Mouse (Mus musculus): ENCODE results near the gene Obscn.

Gene Obscn

DNA sequence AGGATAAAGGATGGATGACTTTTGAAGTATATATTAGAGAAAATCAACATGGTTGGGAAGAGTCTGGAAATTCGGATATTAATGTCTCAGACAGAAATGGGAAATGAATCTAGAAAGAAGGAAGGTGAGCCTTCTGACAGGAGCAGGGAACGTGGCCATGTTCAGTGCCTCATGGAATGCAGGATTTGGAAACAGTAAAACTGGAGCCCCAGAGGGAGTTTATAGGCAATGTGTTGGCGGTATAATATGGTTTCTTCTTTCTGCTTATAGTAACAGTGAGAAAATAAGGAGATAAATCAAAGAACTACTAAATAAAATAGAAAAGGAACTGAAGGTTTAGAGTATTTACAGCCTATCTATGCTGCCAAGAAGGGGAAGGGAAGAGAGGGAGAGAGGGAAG lies 78.2 kb downstream of the Obscn start:
- CTCF ChIA-PET: no interaction called here

- CTCF ChIA-PET: no interaction called here
Measured at GRCm38 (mm10) chr11:59051031-59051430, 85.2 kb downstream of the Obscn start.

DNA sequence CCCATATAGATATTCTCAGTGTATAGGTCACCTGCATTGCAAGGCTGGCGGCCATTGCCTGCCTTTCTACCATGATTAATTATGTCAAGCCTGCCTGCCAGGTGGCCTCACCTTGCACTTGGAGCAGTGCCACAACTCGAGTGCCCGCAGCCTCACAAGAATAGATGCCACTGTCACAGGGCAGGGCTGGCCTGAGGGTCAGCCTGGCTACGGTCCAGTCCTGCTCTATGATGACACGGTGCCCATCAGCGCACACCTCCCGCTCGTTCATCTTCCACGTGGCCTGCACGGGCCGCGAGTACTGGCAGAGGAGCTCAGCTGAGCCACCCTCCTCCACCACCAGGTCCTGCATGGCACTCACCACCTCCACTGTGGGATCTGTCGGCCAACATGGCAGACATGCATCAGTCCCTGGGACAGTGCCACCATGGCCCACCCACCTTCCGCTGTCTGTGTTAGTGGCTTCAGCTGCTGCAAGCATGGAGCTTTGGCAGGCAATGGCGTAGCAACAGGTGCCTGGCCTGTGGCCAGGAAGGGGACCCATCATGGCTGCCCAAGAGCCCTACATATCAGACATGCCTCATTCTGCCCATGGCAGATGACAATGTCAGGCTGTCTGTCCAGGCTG lies 91.4 kb downstream of the Obscn start:
- CTCF ChIA-PET: no interaction called here

DNA sequence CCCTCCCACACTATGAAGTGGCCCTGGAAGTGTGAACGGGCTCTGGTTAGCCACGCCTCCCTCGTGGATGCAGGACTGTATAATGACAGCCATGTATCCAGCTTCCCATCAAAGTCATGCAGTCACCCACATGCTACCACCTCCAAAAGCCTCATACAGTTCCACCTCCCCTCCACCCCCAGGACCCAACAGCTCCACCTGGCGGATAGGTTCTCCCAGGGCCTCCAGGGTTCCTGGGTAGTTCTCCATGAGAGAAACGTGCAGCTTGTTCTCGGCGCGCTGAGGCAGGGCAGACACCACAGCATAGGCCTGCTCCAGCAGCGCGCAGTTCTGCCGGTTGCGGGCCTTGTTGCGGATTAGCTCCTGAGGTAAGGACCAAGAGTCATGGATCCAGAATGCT lies 107.2 kb downstream of the Obscn start:
- CTCF ChIA-PET: no interaction called here

- CTCF ChIA-PET: no interaction called here
Measured at GRCm38 (mm10) chr11:59026411-59026810, 109.8 kb downstream of the Obscn start.

- CTCF ChIA-PET: no interaction called here
Measured at GRCm38 (mm10) chr11:59015052-59015451, 121.2 kb downstream of the Obscn start.

DNA sequence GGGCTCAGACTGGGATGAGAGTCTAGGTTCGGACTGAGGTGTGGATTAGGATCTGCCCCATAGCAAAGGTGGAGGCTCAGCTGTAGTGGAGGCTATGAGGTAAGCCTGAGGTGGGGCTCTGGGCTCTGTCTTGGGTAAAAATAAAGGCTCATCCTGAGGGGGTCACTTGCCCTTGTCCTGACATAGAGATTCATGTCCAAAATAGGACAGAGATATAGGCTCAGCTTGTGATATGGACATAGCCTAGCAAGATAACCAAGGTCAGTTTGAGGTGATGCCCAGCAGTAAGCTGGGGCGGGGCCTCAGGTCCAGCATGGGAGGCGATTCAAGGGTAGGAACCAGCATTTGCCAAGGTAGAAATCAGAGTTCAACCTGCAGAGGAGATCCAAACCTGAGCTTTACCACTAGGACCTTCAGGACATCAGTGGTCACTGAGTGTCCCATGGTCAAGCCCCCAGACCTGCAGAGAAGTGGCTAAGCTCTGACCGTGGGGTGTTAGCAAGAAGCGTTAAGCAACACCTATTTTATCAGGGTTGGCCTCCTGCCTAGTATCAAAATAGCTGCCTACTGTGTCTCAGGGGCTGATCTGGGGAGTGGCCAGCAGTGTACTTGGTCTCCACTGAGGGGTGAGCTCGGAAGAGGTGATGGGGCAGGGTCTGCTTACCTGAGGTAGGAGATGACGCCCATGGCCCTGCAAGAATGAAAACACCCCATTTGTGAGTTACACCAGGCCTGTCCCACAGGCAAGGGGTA lies 133.7 kb downstream of the Obscn start:
- CTCF ChIA-PET: no interaction called here

- CTCF ChIA-PET: no interaction called here
Measured at GRCm38 (mm10) chr11:59000635-59001034, 135.6 kb downstream of the Obscn start.

DNA sequence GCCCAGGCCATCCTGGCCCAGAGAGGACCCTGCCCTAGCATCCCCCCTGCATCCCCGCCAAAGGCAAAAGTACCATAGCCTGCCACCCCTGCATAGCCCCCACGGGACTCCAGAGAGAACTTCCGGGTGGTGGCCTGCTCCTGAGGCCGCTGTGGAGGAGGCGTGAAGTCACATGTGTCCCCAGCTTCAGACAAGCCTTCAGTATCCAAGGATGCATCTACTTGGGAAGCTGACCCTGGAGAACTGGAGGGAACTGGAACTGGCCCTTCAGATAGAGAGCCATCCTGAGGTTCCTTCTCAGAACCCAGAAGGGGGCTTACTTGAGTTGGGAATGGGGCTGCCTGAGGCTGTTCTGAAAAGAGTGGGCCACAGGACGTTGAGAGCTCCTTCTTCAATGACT lies 136.4 kb downstream of the Obscn start:
- CTCF ChIA-PET: no interaction called here

- CTCF ChIA-PET: no interaction called here
Measured at GRCm38 (mm10) chr11:58999158-58999557, 137.0 kb downstream of the Obscn start.

GRCm38 (mm10) chr11:58997541-58997940 lies 138.7 kb downstream of the Obscn start:
- CTCF ChIA-PET: no interaction called here

GRCm38 (mm10) chr11:58995807-58996370 lies 140.3 kb downstream of the Obscn start:
- CTCF ChIA-PET: interaction anchor here (1.1 kb wide), 1 partner anchor 18 kb away, joined by 3 read pairs; the partner anchor contains the start of gene Trim11

DNA sequence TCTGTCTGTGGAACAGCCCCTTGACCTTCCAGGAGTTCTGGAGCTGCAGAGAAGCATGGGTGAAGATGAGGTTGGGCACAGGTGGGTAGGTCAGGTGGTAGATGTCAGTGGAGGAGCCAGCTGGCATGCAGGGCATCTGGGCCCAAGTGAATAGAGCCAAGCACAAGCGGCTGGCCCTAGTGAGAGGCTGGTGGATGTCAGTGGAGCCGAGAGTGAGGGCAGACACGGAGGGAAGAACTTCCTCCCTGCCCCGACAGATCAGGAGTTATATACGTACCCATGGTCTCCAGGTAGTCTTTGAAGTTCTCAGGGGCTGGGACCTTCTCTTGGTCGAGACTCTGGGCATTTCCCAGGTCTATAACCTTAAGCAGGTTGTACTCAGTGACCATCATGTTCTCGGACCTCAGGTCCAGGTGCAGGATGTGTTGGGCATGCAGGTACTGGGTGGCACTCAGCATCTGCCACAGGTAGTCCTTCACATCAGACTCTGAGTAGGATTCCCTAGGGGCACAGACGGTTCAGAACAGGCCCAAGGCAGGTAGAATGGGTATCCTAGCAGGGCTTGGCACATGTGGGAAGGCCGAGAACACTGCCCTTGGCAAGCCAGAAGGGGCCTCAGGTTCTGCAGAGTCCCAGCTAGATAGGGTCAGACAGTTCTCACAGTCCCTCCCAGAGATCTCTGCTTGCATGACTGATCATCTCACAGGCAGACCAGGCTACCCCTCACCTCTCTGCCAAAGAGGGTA lies 141.0 kb downstream of the Obscn start:
- CTCF ChIA-PET: interaction anchor here (1.1 to 1.2 kb wide), 2 partner anchors 17 to 28 kb away, joined by 3 read pairs; partner anchors contain the start of gene Trim11

GRCm38 (mm10) chr11:58994337-58994826 lies 141.8 kb downstream of the Obscn start:
- CTCF ChIA-PET: interaction anchor here (1.2 kb wide), 1 partner anchor 27 kb away, joined by 3 read pairs; no protein-coding TSS in a partner anchor

GRCm38 (mm10) chr11:58993091-58993670 lies 143.0 kb downstream of the Obscn start:
- CTCF ChIA-PET: interaction anchor here (0.7 kb wide), 1 partner anchor 22 kb away, joined by 8 read pairs; no protein-coding TSS in a partner anchor

DNA sequence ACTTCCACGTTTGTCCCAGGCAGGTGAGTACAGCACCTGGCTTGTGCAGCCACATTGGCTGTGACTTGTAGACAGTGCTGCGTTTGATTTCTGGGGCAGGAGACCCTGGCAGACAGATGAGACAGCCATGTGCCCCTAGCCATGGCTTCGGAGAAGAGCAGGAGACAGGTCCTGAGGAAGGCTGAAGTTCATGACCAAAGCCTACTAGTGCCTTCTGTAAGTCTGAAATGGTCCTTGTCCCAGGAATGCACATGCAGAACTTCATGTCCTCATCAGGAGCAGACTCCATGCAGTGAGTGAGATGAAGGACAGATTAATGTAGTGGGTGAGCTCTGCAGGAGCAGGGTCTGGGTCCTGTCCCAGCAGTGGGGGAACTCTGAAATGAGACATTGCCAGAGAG lies 144.3 kb downstream of the Obscn start:
- CTCF ChIA-PET: interaction anchor here (0.5 to 0.7 kb wide), 2 partner anchors 43 to 92 kb away, joined by 4 to 5 read pairs; no protein-coding TSS in a partner anchor

- CTCF ChIA-PET: no interaction called here
Measured at GRCm38 (mm10) chr11:58990794-58991193, 145.4 kb downstream of the Obscn start.

- CTCF ChIA-PET: no interaction called here
Measured at GRCm38 (mm10) chr11:58990141-58990540, 146.1 kb downstream of the Obscn start.

DNA sequence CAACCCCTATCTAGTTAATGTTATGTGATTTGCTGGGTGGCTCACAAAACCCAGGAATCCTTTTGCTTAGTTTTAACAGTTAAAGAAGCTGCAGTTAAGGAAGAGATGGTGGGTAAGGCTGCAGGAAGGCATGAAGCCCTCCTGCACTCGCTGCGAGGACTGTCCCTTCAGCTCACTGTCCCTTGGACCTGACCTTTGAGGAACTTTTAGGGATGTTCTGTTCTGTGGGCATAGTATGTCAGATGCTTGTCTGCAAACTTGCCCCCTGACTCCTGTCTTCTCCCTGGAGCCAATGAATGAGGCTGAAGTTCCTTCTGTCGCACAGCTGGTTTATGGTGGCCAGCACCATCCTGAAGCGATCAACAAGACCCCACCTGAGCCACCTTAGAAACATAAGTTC lies 147.0 kb downstream of the Obscn start:
- CTCF ChIA-PET: no interaction called here

- CTCF ChIA-PET: no interaction called here
Measured at GRCm38 (mm10) chr11:58985299-58985917, 150.8 kb downstream of the Obscn start.

- CTCF ChIA-PET: no interaction called here
Measured at GRCm38 (mm10) chr11:58984657-58985056, 151.5 kb downstream of the Obscn start.

All from spleen, embryonic (tissue).